Mouse (Mus musculus) MEL (cell line): Measurements from ENCODE around the gene Paics. TPM values are rescaled to one million over a fixed set of nuclear protein-coding genes. Genes with fewer than 3 reads are reported as not detected.
A peak's percentile ranks its signal among the peaks of the same experiment; 100 is the strongest.
"Not testable (repeated sequence)": the region's sequence is repeated elsewhere in the genome, so short reads cannot be mapped to it uniquely, and the experiment has no call there.

Source experiments
- DNase-seq: peaks from one replicate; pipeline ENCODE4 v3.0.0; 2011; ENCODE audit warnings: low read depth, low spot score
- H3K27ac ChIP-seq: 2 replicates; pipeline ENCODE4 v1.5.1; 2012; ENCODE audit warnings: low read depth, mild to moderate bottlenecking, control low read depth, low read length, moderate library complexity; ENCODE audit not compliant: control insufficient read depth
- H3K27me3 ChIP-seq, 2 experiments: fragments of 150-350 bp in 1 of 2; sonication (generic) in 1 of 2; 2 replicates each; pipeline ENCODE4 v1.6.1; 2012; ENCODE audit warnings: low read length in 2 of 2, mild to moderate bottlenecking in 2 of 2, improper control_type of control experiment in 1 of 2, moderate library complexity in 1 of 2; ENCODE audit not compliant: insufficient read depth in 2 of 2, control insufficient read depth in 1 of 2
- H3K36me3 ChIP-seq, 2 experiments: 2 replicates each; pipeline ENCODE4 v1.6.1; 2012 to 2014; ENCODE audit warnings: low read length in 2 of 2, improper control_type of control experiment in 1 of 2, inconsistent platforms in 1 of 2, mild to moderate bottlenecking in 1 of 2; ENCODE audit not compliant: insufficient read depth in 2 of 2, control insufficient read depth in 1 of 2
- H3K4me1 ChIP-seq, 2 experiments: fragments of 150-350 bp in 1 of 2; sonication (generic) in 1 of 2; 2 replicates each; pipeline ENCODE4 v1.6.1; 2012; ENCODE audit warnings: low read length in 2 of 2, improper control_type of control experiment in 1 of 2, mild to moderate bottlenecking in 1 of 2; ENCODE audit not compliant: insufficient read depth in 2 of 2, control insufficient read depth in 1 of 2
- H3K4me3 ChIP-seq, 2 experiments: fragments of 150-350 bp in 1 of 2; sonication (generic) in 1 of 2; 2 replicates each; pipeline ENCODE4 v1.5.1; 2012; ENCODE audit warnings: low read depth in 2 of 2, low read length in 2 of 2, mild to moderate bottlenecking in 2 of 2, moderate library complexity in 2 of 2, control low read depth in 1 of 2, improper control_type of control experiment in 1 of 2; ENCODE audit not compliant: control insufficient read depth in 1 of 2, insufficient read depth in 1 of 2
- H3K79me2 ChIP-seq: 2 replicates; pipeline ENCODE4 v1.6.1; 2012; ENCODE audit warnings: mild to moderate bottlenecking, low read length, moderate library complexity; ENCODE audit not compliant: control insufficient read depth, poor library complexity, insufficient read depth
- H3K9ac ChIP-seq: 2 replicates; pipeline ENCODE4 v1.6.1; 2012; ENCODE audit warnings: low read depth, mild to moderate bottlenecking, control low read depth, low read length, moderate library complexity; ENCODE audit not compliant: control insufficient read depth, poor library complexity, severe bottlenecking
- H3K9me3 ChIP-seq: fragments of 150-350 bp; sonication (generic); replicated peaks from 2 replicates; pipeline ENCODE4 v1.6.1; 2012; ENCODE audit warnings: mild to moderate bottlenecking, low read length, improper control_type of control experiment, moderate library complexity; ENCODE audit not compliant: insufficient read depth
- E2F4 ChIP-seq: IDR thresholded peaks from 2 replicates; pipeline ENCODE4 v1.6.1; 2011; ENCODE audit warnings: low read depth, low read length, improper control_type of control experiment, borderline replicate concordance
- ELF1 ChIP-seq: IDR thresholded peaks from 2 replicates; pipeline ENCODE4 v1.6.1; 2014; ENCODE audit warnings: low read depth, mild to moderate bottlenecking, inconsistent platforms, low read length, improper control_type of control experiment, moderate library complexity
- EP300 ChIP-seq, 2 experiments: IDR thresholded peaks; 2 replicates each; pipeline ENCODE4 v1.6.1; 2011; ENCODE audit warnings: improper control_type of control experiment in 2 of 2, low read length in 2 of 2, low read depth in 1 of 2, mild to moderate bottlenecking in 1 of 2
- GATA1 ChIP-seq: IDR thresholded peaks from 2 replicates; pipeline ENCODE4 v1.6.1; 2011; ENCODE audit warnings: low read depth, low read length, improper control_type of control experiment
- KAT2A ChIP-seq: conservative IDR thresholded peaks from 2 replicates; pipeline ENCODE4 v1.6.1; 2012; ENCODE audit warnings: low read depth, low read length, improper control_type of control experiment, inconsistent platforms
- POLR2AphosphoS2 ChIP-seq: IDR thresholded peaks from 2 replicates; pipeline ENCODE4 v1.6.1; 2011; ENCODE audit warnings: low read length, improper control_type of control experiment
- RCOR1 ChIP-seq: IDR thresholded peaks from 2 replicates; pipeline ENCODE4 v1.6.1; 2012; ENCODE audit warnings: low read depth, mild to moderate bottlenecking, inconsistent platforms, low read length, improper control_type of control experiment
- SIN3A ChIP-seq: IDR thresholded peaks from 2 replicates; pipeline ENCODE4 v1.6.1; 2012; ENCODE audit warnings: low read length, improper control_type of control experiment, inconsistent platforms
- TAL1 ChIP-seq: IDR thresholded peaks from 2 replicates; pipeline ENCODE4 v1.6.1; 2012; ENCODE audit warnings: mild to moderate bottlenecking, inconsistent platforms, low read length, moderate library complexity, mixed read lengths
- TBP ChIP-seq: IDR thresholded peaks from 2 replicates; pipeline ENCODE4 v1.8.0; 2011; ENCODE audit warnings: low read depth, low read length, improper control_type of control experiment
- ZMIZ1 ChIP-seq: IDR thresholded peaks from 2 replicates; pipeline ENCODE4 v1.6.1; 2012; ENCODE audit warnings: low read depth, mild to moderate bottlenecking, inconsistent platforms, low read length, improper control_type of control experiment, moderate library complexity
- polyA plus RNA-seq, 2 experiments: library from polyadenylated mRNA; stranded (reverse) in 1 of 2; unstranded in 1 of 2; fragments of >175 nt in 1 of 2; fragments of >200 nt in 1 of 2; gene quantifications; 2 replicates each; pipeline versions ENCODE4 v1.2.1 to v1.2.4; 2012; ENCODE audit warnings: low replicate concordance in 2 of 2, low read depth in 1 of 2; ENCODE audit not compliant: insufficient read length in 2 of 2, insufficient read depth in 1 of 2, missing spikeins in 1 of 2
- total RNA-seq: library from RNA; depleted of rRNA; stranded (reverse); fragments of 300-350 nt; gene quantifications from 2 replicates; pipeline ENCODE4 v1.2.3, GENCODE M21; 2012

Paics gene
- total and polyA plus RNA-seq, 3 experiments, result 222 to 434 (median 266) TPM

DNA sequence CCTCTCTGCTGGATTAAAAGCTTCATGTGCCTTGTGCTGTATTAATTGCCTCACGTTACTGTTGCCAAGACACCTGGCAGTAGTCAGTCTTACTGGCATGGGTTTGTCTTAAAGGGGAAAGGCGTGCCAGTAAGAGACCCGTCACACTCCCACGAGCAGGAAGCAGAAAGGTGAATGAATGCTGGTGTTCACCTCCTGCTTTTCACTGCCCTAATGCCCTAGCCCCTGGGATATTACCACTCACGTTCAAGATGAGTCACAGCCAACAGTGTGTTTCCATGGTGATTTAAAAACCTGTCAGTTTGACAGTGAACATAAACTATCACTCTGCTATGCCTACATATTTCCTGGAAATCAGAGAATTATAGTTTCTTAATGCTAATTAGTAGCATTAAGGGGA is 18.1 kb downstream of the Paics start:
- H3K4me3 ChIP-seq, result no peak overlapping the region
- TF ChIP-seq POLR2AphosphoS2 (no peak; the same call in 1 of the 2 replicates), TBP (no peak), SIN3A (no peak), E2F4 (no peak)
- peaks cover 10 to 16% of the 10 kb centered on the region in 2 experiments for H3K36me3 ChIP-seq

GRCm38 (mm10) chr5:76971115-76971514 is 20.0 kb downstream of the Paics start:
- Histone ChIP-seq H3K4me1 (peaks cover 5 to 10% of the 10 kb centered on the region in 2 experiments; a peak in 3 of 4 replicates), H3K36me3 (peaks cover 17% of the 10 kb centered on the region in 2 experiments), H3K79me2 (peaks cover 16% of the 10 kb centered on the region)
- H3K4me3 ChIP-seq, H3K27me3 ChIP-seq, H3K27ac ChIP-seq, H3K9ac ChIP-seq, H3K9me3 ChIP-seq: not testable (repeated sequence)
- peak; percentile 54 for DNase-seq
- peak; percentile 76 for TF ChIP-seq RCOR1
- TF ChIP-seq TAL1, result peak; percentile 37
- peak in 1 of 2 experiments; percentile 24; a peak in 1 of 4 replicates for TF ChIP-seq EP300 (IDR thresholded peaks at IDR 0.05; ENCODE audit: low read depth in 1 of 2, low read length in 2 of 2)
- peak; percentile 35; the same call in 1 of the 2 replicates for TF ChIP-seq GATA1

More for the DNA sequence above, 18.1 kb downstream of the Paics start:
- H3K27me3 ChIP-seq, result no peaks in the 10 kb centered on the region
- H3K9me3 ChIP-seq, result no peaks in the 10 kb centered on the region
- no peak overlapping the region for H3K9ac ChIP-seq
- H3K27ac ChIP-seq, result no peak overlapping the region
- peaks cover 1% of the 10 kb centered on the region; the same call in 1 of the 2 replicates for H3K79me2 ChIP-seq
- H3K4me1 ChIP-seq, result peaks cover 2 to 4% of the 10 kb centered on the region in 2 experiments; a peak in 2 of 4 replicates
- DNase-seq, result no peak

- peak; percentile 81 for DNase-seq
- H3K9ac ChIP-seq, result peak overlapping the region; percentile 75
- no peaks in the 10 kb centered on the region for H3K9me3 ChIP-seq
- peaks cover 5 to 10% of the 10 kb centered on the region in 2 experiments; a peak in 3 of 4 replicates for H3K4me1 ChIP-seq
- H3K27me3 ChIP-seq, result no peaks in the 10 kb centered on the region
- H3K79me2 ChIP-seq, result peaks cover 26% of the 10 kb centered on the region
- no peak for TF ChIP-seq POLR2AphosphoS2
- no peak for TF ChIP-seq KAT2A
- TF ChIP-seq ELF1, result peak; percentile 60; the same call in 1 of the 2 replicates
- TF ChIP-seq ZMIZ1, result no peak
- peak; percentile 66 for TF ChIP-seq SIN3A
- TF ChIP-seq EP300 (IDR thresholded peaks at IDR 0.05; ENCODE audit: low read depth in 1 of 2, low read length in 2 of 2), result no peak
- H3K4me3 ChIP-seq, result peak overlapping the region; percentile 99
- peaks cover 16 to 24% of the 10 kb centered on the region in 2 experiments for H3K36me3 ChIP-seq
- no peak overlapping the region for H3K27ac ChIP-seq
Observed at GRCm38 (mm10) chr5:76973488-76973887, 22.4 kb downstream of the Paics start.
